Mouse (Mus musculus) adrenal gland, postnatal 36 days (tissue): Measurements from ENCODE around the gene Csn1s1. TPM values are rescaled to one million over a fixed set of nuclear protein-coding genes. Genes with fewer than 3 reads are reported as not detected.

ENCODE experiments used
- DNase-seq, 2 experiments: peaks; one replicate each; pipeline ENCODE4 v3.0.0; 2021; ENCODE audit warnings: mixed read lengths in 1 of 2
- long read RNA-seq, 2 experiments: library from polyadenylated mRNA; stranded (forward); transcript quantifications; one replicate each; pipeline ENCODE4 v2.0.0; 2021; ENCODE audit warnings: borderline sequencing depth in 2 of 2
- total RNA-seq, 2 experiments: library from RNA; stranded (reverse); gene quantifications; 2 replicates each; pipeline ENCODE4 v1.2.3; 2021

Csn1s1 gene
- total RNA-seq = not detected
- long read RNA-seq, experiment 1 = 0 reads
- long read RNA-seq, experiment 2 = 0 reads

GRCm38 (mm10) chr5:87665908-87666307, at the start of gene Csn1s1:
Gene Csn1s1 (plus strand): TSS chr5:87666208.
- no peak for DNase-seq

DNA sequence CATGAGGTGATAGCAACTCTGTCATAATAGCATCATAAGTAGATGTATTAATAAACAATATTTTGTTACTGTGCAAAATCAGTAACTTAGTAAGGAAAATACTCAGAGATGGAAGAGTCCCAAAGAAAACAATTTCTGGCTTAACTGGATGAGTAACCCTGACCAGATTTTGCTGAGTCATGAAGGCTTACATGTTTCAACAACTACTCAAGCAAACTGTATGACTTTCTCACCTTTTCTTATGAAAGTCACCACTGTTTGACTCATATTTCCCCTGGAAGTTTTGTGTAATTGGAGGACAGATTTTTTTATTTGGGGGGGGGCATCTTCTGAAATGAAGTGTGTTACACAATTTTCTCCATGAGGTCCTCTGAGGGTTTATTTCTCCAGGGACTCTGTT, 43.3 kb upstream of the Csn1s1 start:
- DNase-seq = peak in 1 of 2 experiments; percentile 6

DNA sequence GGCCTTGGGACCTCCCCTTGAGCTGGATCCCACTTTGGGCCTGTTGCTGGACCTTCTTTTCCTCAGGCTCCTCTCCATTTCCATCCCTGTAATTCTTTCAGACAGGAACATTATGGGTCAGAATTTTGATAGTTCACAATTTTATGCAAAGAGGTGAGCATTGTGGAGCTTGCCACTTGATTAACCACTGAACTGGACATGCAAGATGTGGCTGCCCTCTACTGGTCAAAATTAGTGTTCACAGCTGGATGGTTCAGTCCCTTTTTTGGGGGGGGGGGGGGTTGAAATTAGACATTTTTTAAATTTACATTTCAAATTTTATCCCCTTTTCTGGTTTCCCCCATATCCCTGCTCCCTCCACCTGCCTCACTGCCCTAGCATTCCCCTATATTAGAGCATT, 23.2 kb upstream of the Csn1s1 start:
- DNase-seq = peak; percentile 23 to 68

DNA sequence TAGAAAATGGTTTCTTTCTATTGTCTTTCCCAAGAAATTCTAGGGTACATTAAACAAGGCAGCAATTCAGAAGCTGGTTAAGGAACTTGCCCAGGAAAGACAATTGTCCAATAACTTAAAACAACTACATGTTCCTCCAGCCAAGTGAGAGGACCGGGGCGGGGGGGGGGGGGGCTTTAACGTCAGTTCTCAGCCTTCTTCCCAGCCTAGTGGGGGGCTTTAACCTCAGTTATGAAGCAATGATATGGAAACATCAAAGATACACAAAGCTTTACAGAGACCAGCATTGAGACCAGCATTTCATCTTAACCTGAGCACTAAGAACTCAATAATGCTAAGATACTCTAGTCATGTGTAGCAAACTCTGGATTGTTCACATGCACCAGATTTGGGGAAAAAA, 33.5 kb downstream of the Csn1s1 start, which contains the start of gene Csn2:
Gene Csn2 (minus strand): TSS at position 101 of the 400 bp plus-strand sequence.
- DNase-seq = no peak

- DNase-seq = no peak
Observed at GRCm38 (mm10) chr5:87705891-87706290, 39.9 kb downstream of the Csn1s1 start.

Other genes with a start within 250 kb of the Csn1s1 start
- gene Ugt2b38, start 242.0 kb upstream of the Csn1s1 start, total RNA-seq = not detected
- gene Ugt2a2, start 183.9 kb upstream of the Csn1s1 start, total RNA-seq = not detected
- not detected for gene Gm43638, start 179.4 kb upstream of the Csn1s1 start, total RNA-seq
- not detected for gene Ugt2a1, start 175.3 kb upstream of the Csn1s1 start, total RNA-seq
- not detected for gene Sult1b1, start 128.0 kb upstream of the Csn1s1 start, total RNA-seq
- not detected for gene Sult1d1, start 97.2 kb upstream of the Csn1s1 start, total RNA-seq
- gene Sult1e1, start 74.6 kb upstream of the Csn1s1 start, total RNA-seq = 1 to 10 TPM in 1 of 2 experiments, under 1 TPM in 1; 0.36 to 4.8 TPM
- gene Csn2, start 33.4 kb downstream of the Csn1s1 start, total RNA-seq = not detected
- not detected for gene Csn1s2a, start 108.4 kb downstream of the Csn1s1 start, total RNA-seq
- gene Csn1s2b, start 141.9 kb downstream of the Csn1s1 start, total RNA-seq = not detected
- gene Prr27, start 159.5 kb downstream of the Csn1s1 start, total RNA-seq = not detected
- not detected for gene Odam, start 218.8 kb downstream of the Csn1s1 start, total RNA-seq